Comparison of ENCODE assay signal across 19 mouse cellular contexts in genomic region chr13:44235941-44236340, GRCm38 (mm10).
DNase-seq lines count a peak whose midpoint lies in the region; ATAC-seq lines count a peak whose summit lies in the region.
"Had no signal": no experiment of that assay in that cellular context is flagged by ENCODE, and none has a peak within 500 bp of the region (broad histone marks: within the 10 kb centered on the region; RNA-seq: fewer than 3 reads in every experiment).

No protein-coding gene starts in this region.

- intact Hi-C loops in heart, postnatal 25 days (cut with DNase I) = loop anchor here (5.0 kb wide), 1 partner anchor 66 kb away; no protein-coding TSS in a partner anchor

- no peaks in the 10 kb centered on the region for H3K27me3 ChIP-seq in heart, embryonic 11.5 days (ENCODE audit: control insufficient read depth, insufficient read depth, low read length)
- no peaks in the 10 kb centered on the region for H3K27me3 ChIP-seq in heart, embryonic 13.5 days (replicated peaks)
- H3K27me3 ChIP-seq: CH12.LX; liver, embryonic 13.5 days had no signal

- no peak for ATAC-seq in heart, embryonic 11.5 days (replicated peaks; ENCODE audit: insufficient number of reproducible peaks, low FRiP score, low TSS enrichment)
- no peak for ATAC-seq in heart, embryonic 13.5 days (ENCODE audit: extremely low read depth, insufficient number of reproducible peaks, low FRiP score, low TSS enrichment)
- ATAC-seq: forebrain, embryonic 13.5 days; inflammation-experienced regulatory T-cells, adult 6 months; midbrain, embryonic 16.5 days had no signal

- peak; percentile 25 for DNase-seq in adrenal gland, postnatal 14 days
- DNase-seq in adrenal gland, adult 8-10 months = no peak
- peak; percentile 66 to 84 for DNase-seq in heart, adult 18-20 months
- DNase-seq in heart, postnatal 25 days (ENCODE audit: low spot score) = peak; percentile 50
- no peak for DNase-seq in natural killer cell, adult 2 months (ENCODE audit: low spot score in 2 of 2)
- no peak for DNase-seq in layer of hippocampus, postnatal 36 days
- DNase-seq: cerebellum, adult 9-10 months; liver, embryonic 13.5 days; lung, embryonic 14.5 days; lung, postnatal 36 days; right cerebral cortex, postnatal 25 days had no signal

- no peak overlapping the region for H3K27ac ChIP-seq in heart, embryonic 11.5 days (ENCODE audit: low read depth, low read length)
- no peak overlapping the region for H3K27ac ChIP-seq in heart, embryonic 13.5 days (replicated peaks)
- H3K27ac ChIP-seq: embryonic facial prominence, embryonic 10.5 days; forebrain, embryonic 13.5 days; hindbrain, embryonic 13.5 days; liver, embryonic 13.5 days had no signal

- no peak overlapping the region for H3K9ac ChIP-seq in heart, embryonic 11.5 days (ENCODE audit: low read depth, low read length)
- H3K9ac ChIP-seq in heart, embryonic 13.5 days = 0 out of 2 replicates have a peak overlapping the region, but pooled peaks have one; percentile 15
- H3K9ac ChIP-seq: forebrain, embryonic 13.5 days; hindbrain, embryonic 13.5 days; liver, embryonic 13.5 days; lung, embryonic 14.5 days had no signal

- H3K4me3 ChIP-seq in heart, embryonic 11.5 days (ENCODE audit: low read depth, low read length) = no peak overlapping the region
- H3K4me3 ChIP-seq in heart, embryonic 13.5 days = no peak overlapping the region
- H3K4me3 ChIP-seq: embryonic facial prominence, embryonic 10.5 days; forebrain, embryonic 13.5 days; hindbrain, embryonic 13.5 days; liver, embryonic 13.5 days had no signal

- H3K4me2 ChIP-seq in heart, embryonic 11.5 days = no peak overlapping the region
- H3K4me2 ChIP-seq in heart, embryonic 13.5 days = no peak overlapping the region
- H3K4me2 ChIP-seq: forebrain, embryonic 13.5 days; hindbrain, embryonic 13.5 days; liver, embryonic 13.5 days; lung, embryonic 14.5 days had no signal

- peaks cover 9% of the 10 kb centered on the region for H3K4me1 ChIP-seq in heart, embryonic 11.5 days (ENCODE audit: control insufficient read depth, insufficient read depth, low read length)
- H3K4me1 ChIP-seq in heart, embryonic 13.5 days = peaks cover 44% of the 10 kb centered on the region
- H3K4me1 ChIP-seq: liver, embryonic 13.5 days had no signal

- WGBS in heart, embryonic 11.5 days (ENCODE audit: insufficient replicate concordance) = 67% methylated on average over 2 of the region's 2 CpGs
- 70% methylated on average over 2 of the region's 2 CpGs for WGBS in heart, embryonic 13.5 days

- H3K36me3 ChIP-seq in heart, embryonic 11.5 days (ENCODE audit: control insufficient read depth, insufficient read depth, low read length) = no peaks in the 10 kb centered on the region
- H3K36me3 ChIP-seq in heart, embryonic 13.5 days = no peaks in the 10 kb centered on the region
- H3K36me3 ChIP-seq: embryonic facial prominence, embryonic 10.5 days; hindbrain, embryonic 13.5 days; liver, embryonic 13.5 days had no signal

- H3K9me3 ChIP-seq in heart, embryonic 11.5 days (replicated peaks; ENCODE audit: control insufficient read depth, low read length) = no peaks in the 10 kb centered on the region
- no peaks in the 10 kb centered on the region for H3K9me3 ChIP-seq in heart, embryonic 13.5 days
- H3K9me3 ChIP-seq: embryonic facial prominence, embryonic 10.5 days; forebrain, embryonic 13.5 days; hindbrain, embryonic 13.5 days; liver, embryonic 13.5 days had no signal

Comparison
In these comparisons a context has a peak if more than half of its experiments do, and no peak if none do; other contexts are left out.
1. DNase-seq: peak in adrenal gland, postnatal 14 days (single experiment), heart, adult 18-20 months (2 of 2) and heart, postnatal 25 days (single experiment); none in adrenal gland, adult 8-10 months (single experiment), natural killer cell, adult 2 months (0 of 2) and layer of hippocampus, postnatal 36 days (0 of 2).